Mouse (Mus musculus) liver, embryonic 14.5 days (tissue): ENCODE data around the gene Cacng2.

Experiments
- CTCF ChIP-seq: IDR thresholded peaks from 2 replicates; pipeline ENCODE4 v1.5.1; 2016; ENCODE audit warnings: antibody characterized with exemption, low read depth, control low read depth
- EP300 ChIP-seq: IDR thresholded peaks from 2 replicates; pipeline ENCODE4 v1.6.1; 2016; ENCODE audit warnings: antibody characterized with exemption, low read depth

- TF ChIP-seq CTCF (no peak), EP300 (no peak)
These were observed 161.8 kb downstream of the Cacng2 start for GRCm38 (mm10) chr15:77958071-77958470.
